Mouse (Mus musculus): ENCODE measurements around the gene Slc22a3.

Gene Slc22a3

GRCm38 (mm10) chr17:12412181-12412890 lies 95.2 kb downstream of the Slc22a3 start:
- no peak for DNase-seq (ENCODE audit: low read depth, low spot score)

GRCm38 (mm10) chr17:12409346-12409944 lies 98.1 kb downstream of the Slc22a3 start:
- DNase-seq (ENCODE audit: low read depth, low spot score): no peak

- DNase-seq (ENCODE audit: low read depth, low spot score): no peak
Measured at GRCm38 (mm10) chr17:12403420-12403819, 104.1 kb downstream of the Slc22a3 start.

GRCm38 (mm10) chr17:12396163-12396677 lies 111.3 kb downstream of the Slc22a3 start:
- DNase-seq (ENCODE audit: low read depth, low spot score): no peak

- no peak for DNase-seq (ENCODE audit: low read depth, low spot score)
Measured at GRCm38 (mm10) chr17:12388239-12388638, 119.3 kb downstream of the Slc22a3 start.

GRCm38 (mm10) chr17:12387781-12388180 lies 119.7 kb downstream of the Slc22a3 start:
- DNase-seq (ENCODE audit: low read depth, low spot score): no peak

- no peak for DNase-seq (ENCODE audit: low read depth, low spot score)
Measured at GRCm38 (mm10) chr17:12385049-12385794, 122.3 kb downstream of the Slc22a3 start.

- no peak for DNase-seq (ENCODE audit: low read depth, low spot score)
Measured at GRCm38 (mm10) chr17:12382531-12382930, 125.0 kb downstream of the Slc22a3 start.

GRCm38 (mm10) chr17:12381579-12381978 lies 125.9 kb downstream of the Slc22a3 start:
- no peak for DNase-seq (ENCODE audit: low read depth, low spot score)

GRCm38 (mm10) chr17:12380287-12380686 lies 127.2 kb downstream of the Slc22a3 start:
- no peak for DNase-seq (ENCODE audit: low read depth, low spot score)

- no peak for DNase-seq (ENCODE audit: low read depth, low spot score)
Measured at GRCm38 (mm10) chr17:12377981-12378705, 129.4 kb downstream of the Slc22a3 start, which contains the start of gene Plg. Gene Plg, plus strand, starts transcription at chr17:12378608.

- DNase-seq (ENCODE audit: low read depth, low spot score): no peak
Measured at GRCm38 (mm10) chr17:12373601-12374144, 133.8 kb downstream of the Slc22a3 start.

GRCm38 (mm10) chr17:12372021-12372420 lies 135.5 kb downstream of the Slc22a3 start:
- DNase-seq (ENCODE audit: low read depth, low spot score): no peak

- no peak for DNase-seq (ENCODE audit: low read depth, low spot score)
Measured at GRCm38 (mm10) chr17:12371310-12371925, 136.1 kb downstream of the Slc22a3 start.

- DNase-seq (ENCODE audit: low read depth, low spot score): no peak
Measured at GRCm38 (mm10) chr17:12370289-12370688, 137.2 kb downstream of the Slc22a3 start.

GRCm38 (mm10) chr17:12369393-12369792 lies 138.1 kb downstream of the Slc22a3 start:
- no peak for DNase-seq (ENCODE audit: low read depth, low spot score)
